Mouse (Mus musculus): Measurements from ENCODE around the gene Ccdc34.

GRCm38 (mm10) chr2:110005596-110006239 lies 11.9 kb upstream of the Ccdc34 start:
- TF ChIP-seq POLR2A (IDR thresholded peaks at IDR 0.05; ENCODE audit: borderline replicate concordance, low read depth, low read length): no peak
- TF ChIP-seq CTCF (IDR thresholded peaks at IDR 0.05; ENCODE audit: low read depth, low read length): no peak

Data from bone marrow macrophage, adult 2 months (primary cell).